Mouse (Mus musculus) testis, adult 2 months (tissue): ENCODE measurements at regions not wholly inside any gene's neighbourhood (a gene's known extent, or its start where the extent isn't known, plus 50 kb on each side); places are given as distances from the start of the nearest gene placed in this dataset.

Experiments used
- CTCF ChIP-seq: fragments of 200-500 bp; IDR thresholded peaks from 2 replicates; pipeline ENCODE4 v1.5.1; 2012; ENCODE audit warnings: low read depth, mild to moderate bottlenecking, inconsistent platforms, low read length, moderate library complexity; ENCODE audit not compliant: control insufficient read depth, insufficient read depth, insufficient replicate concordance
- POLR2A ChIP-seq: fragments of 200-500 bp; IDR thresholded peaks from 2 replicates; pipeline ENCODE4 v1.6.1; 2012; ENCODE audit warnings: low read depth, mild to moderate bottlenecking, inconsistent platforms, low read length, moderate library complexity; ENCODE audit not compliant: control insufficient read depth

DNA sequence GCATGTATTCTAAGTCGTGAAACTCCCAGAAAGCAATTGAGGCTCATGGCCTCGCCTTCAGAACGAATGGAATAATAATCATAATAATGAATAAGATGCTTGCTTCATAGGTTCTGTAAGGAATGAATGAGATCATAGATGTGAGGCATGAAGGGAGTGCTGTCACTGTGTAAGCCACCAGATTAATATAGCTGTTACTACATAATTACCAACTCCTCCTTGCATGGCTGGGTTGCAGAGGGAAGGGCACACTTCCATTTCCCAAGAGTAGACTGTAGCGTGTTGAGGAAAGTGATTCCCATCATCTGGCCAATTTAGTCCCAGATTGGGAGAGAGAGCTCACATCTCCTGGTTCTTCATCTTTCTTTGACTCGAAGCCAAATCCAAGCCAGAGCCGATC is 102.8 kb downstream of the Ehf start:
- TF ChIP-seq CTCF (no peak), POLR2A (no peak)
